Mouse (Mus musculus): ENCODE data around the gene Smagp. TPM values are rescaled to one million over a fixed set of nuclear protein-coding genes. Genes with fewer than 3 reads are reported as not detected.
"Not testable (repeated sequence)": the region's sequence is repeated elsewhere in the genome, so short reads cannot be mapped to it uniquely, and the experiment has no call there.

Smagp gene
- polyA plus RNA-seq, 1 experiment, result 102 TPM

DNA sequence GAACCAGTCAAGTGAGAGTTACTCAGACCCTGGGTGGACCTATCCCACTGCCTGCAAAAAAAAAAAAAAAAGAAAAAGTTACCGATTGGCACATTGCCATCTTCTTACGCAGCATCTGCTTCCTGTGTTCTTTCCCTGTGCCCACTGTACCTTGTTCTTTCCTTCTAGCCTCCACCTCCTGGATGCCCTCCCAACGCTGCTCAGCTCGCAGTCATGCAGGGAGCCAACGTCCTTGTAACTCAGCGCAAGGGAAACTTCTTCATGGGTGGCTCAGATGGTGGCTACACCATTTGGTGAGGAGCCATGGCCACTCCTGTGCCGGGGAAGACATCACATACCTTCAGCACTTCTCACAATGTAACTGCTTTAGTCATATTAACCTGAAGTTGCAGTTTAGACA lies 17.5 kb downstream of the Smagp start:
- WGBS, result 50% methylated on average over 7 of the region's 7 CpGs
- peaks cover 20% of the 10 kb centered on the region for H3K4me1 ChIP-seq (ENCODE audit: control insufficient read depth, insufficient read depth, low read length)
- TF ChIP-seq CTCF (IDR thresholded peaks at IDR 0.05; ENCODE audit: insufficient read depth, low read length), result no peak
- no peak for TF ChIP-seq POLR2A (IDR thresholded peaks at IDR 0.05; ENCODE audit: borderline replicate concordance, extremely low read depth, low read depth, low read length)
- H3K4me3 ChIP-seq (replicated peaks; ENCODE audit: extremely low read depth, low read depth, low read length), result no peak overlapping the region
- DNase-seq, result no peak

GRCm38 (mm10) chr15:100616221-100616620 lies 20.5 kb downstream of the Smagp start:
- 0% methylated on average over 19 of the region's 19 CpGs for WGBS
- TF ChIP-seq POLR2A (IDR thresholded peaks at IDR 0.05; ENCODE audit: borderline replicate concordance, extremely low read depth, low read depth, low read length) (no peak), CTCF (IDR thresholded peaks at IDR 0.05; ENCODE audit: insufficient read depth, low read length) (no peak)
- Histone ChIP-seq H3K4me3 (replicated peaks; ENCODE audit: extremely low read depth, low read depth, low read length) (peak overlapping the region; percentile 90), H3K4me1 (ENCODE audit: control insufficient read depth, insufficient read depth, low read length) (peaks cover 20% of the 10 kb centered on the region)
- no peak for DNase-seq

DNA sequence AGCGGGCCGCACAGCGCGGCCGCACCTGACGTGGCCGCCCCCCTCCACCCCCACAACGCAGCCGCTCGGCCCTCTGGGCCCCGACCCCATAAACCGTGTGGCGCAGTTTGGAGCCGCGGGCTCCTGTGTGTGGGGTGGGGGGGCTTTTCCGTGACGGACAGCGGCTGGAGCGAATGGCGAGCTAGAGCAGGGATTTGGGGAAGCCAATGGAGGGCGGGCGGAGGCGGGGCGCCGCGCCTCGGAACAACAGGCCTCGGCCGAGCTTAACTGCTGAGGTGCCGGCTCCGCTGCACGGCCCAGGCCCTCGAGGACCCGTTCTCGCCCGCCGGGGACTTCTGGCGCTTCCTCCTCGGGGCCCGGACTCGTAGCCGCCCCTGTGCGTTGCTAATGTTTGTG lies 20.9 kb downstream of the Smagp start:
- H3K4me3 ChIP-seq (replicated peaks; ENCODE audit: extremely low read depth, low read depth, low read length), result peak overlapping the region; percentile 90
- no peak for TF ChIP-seq CTCF (IDR thresholded peaks at IDR 0.05; ENCODE audit: insufficient read depth, low read length)
- TF ChIP-seq POLR2A (IDR thresholded peaks at IDR 0.05; ENCODE audit: borderline replicate concordance, extremely low read depth, low read depth, low read length), result no peak
- peak; percentile 84 for DNase-seq
- peaks cover 20% of the 10 kb centered on the region for H3K4me1 ChIP-seq (ENCODE audit: control insufficient read depth, insufficient read depth, low read length)
- WGBS, result under 1% methylated on average over 43 of the region's 43 CpGs

GRCm38 (mm10) chr15:100614996-100615824 lies 21.5 kb downstream of the Smagp start, which contains the start of gene Dazap2:
Gene Dazap2, plus strand, starts transcription at chr15:100615349.
- 1% methylated on average over 85 of the region's 99 CpGs for WGBS
- peak; percentile 97 for TF ChIP-seq POLR2A (IDR thresholded peaks at IDR 0.05; ENCODE audit: borderline replicate concordance, extremely low read depth, low read depth, low read length)
- TF ChIP-seq CTCF (IDR thresholded peaks at IDR 0.05; ENCODE audit: insufficient read depth, low read length), result no peak
- peaks cover 20% of the 10 kb centered on the region for H3K4me1 ChIP-seq (ENCODE audit: control insufficient read depth, insufficient read depth, low read length)
- DNase-seq, result peak; percentile 97
- peak within 1 kb of the TSS; percentile 98 for H3K4me3 ChIP-seq (replicated peaks; ENCODE audit: extremely low read depth, low read depth, low read length)

GRCm38 (mm10) chr15:100614218-100614995 lies 22.3 kb downstream of the Smagp start:
- 8% methylated on average over 43 of the region's 43 CpGs for WGBS
- Histone ChIP-seq H3K4me1 (ENCODE audit: control insufficient read depth, insufficient read depth, low read length) (peaks cover 20% of the 10 kb centered on the region), H3K4me3 (replicated peaks; ENCODE audit: extremely low read depth, low read depth, low read length) (peak overlapping the region; percentile 98)
- no peak for TF ChIP-seq CTCF (IDR thresholded peaks at IDR 0.05; ENCODE audit: insufficient read depth, low read length)
- 0 out of 2 replicates have a peak, but pooled peaks have one; percentile 38 for TF ChIP-seq POLR2A (IDR thresholded peaks at IDR 0.05; ENCODE audit: borderline replicate concordance, extremely low read depth, low read depth, low read length)
- no peak for DNase-seq

DNA sequence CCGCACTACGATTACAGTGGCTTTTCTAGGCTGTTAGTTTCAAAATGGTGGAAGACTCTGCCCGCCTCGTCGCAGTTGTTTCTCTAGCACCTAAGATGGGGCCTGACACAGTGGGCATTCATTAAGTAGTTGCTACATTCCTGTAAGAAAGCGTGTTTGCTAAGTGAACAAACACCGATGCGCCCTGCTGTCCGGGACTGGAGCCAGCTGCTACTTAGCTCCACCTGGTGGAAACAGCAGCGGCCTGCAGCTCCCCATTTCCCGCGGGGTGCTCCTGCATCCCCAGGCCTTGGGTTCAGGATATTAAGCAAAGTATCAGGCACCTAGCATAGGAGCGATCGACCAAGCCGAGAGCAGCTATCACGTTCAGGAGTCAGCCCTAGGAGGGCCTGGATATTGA lies 23.2 kb downstream of the Smagp start:
- peaks cover 17% of the 10 kb centered on the region for H3K4me1 ChIP-seq (ENCODE audit: control insufficient read depth, insufficient read depth, low read length)
- TF ChIP-seq CTCF (IDR thresholded peaks at IDR 0.05; ENCODE audit: insufficient read depth, low read length) (peak; percentile 82), POLR2A (IDR thresholded peaks at IDR 0.05; ENCODE audit: borderline replicate concordance, extremely low read depth, low read depth, low read length) (no peak)
- H3K4me3 ChIP-seq (replicated peaks; ENCODE audit: extremely low read depth, low read depth, low read length), result peak overlapping the region; percentile 14
- 7% methylated on average over 16 of the region's 16 CpGs for WGBS
- DNase-seq, result peak; percentile 76

- no peak overlapping the region for H3K4me3 ChIP-seq (replicated peaks; ENCODE audit: extremely low read depth, low read depth, low read length)
- H3K4me1 ChIP-seq (ENCODE audit: control insufficient read depth, insufficient read depth, low read length), result peaks cover 17% of the 10 kb centered on the region
- TF ChIP-seq CTCF (IDR thresholded peaks at IDR 0.05; ENCODE audit: insufficient read depth, low read length), result peak; percentile 32; the same call in 1 of the 2 replicates
- no peak for TF ChIP-seq POLR2A (IDR thresholded peaks at IDR 0.05; ENCODE audit: borderline replicate concordance, extremely low read depth, low read depth, low read length)
- DNase-seq, result no peak
- WGBS, result 52% methylated on average over 2 of the region's 2 CpGs
Observed at GRCm38 (mm10) chr15:100612432-100612831, 24.3 kb downstream of the Smagp start.

DNA sequence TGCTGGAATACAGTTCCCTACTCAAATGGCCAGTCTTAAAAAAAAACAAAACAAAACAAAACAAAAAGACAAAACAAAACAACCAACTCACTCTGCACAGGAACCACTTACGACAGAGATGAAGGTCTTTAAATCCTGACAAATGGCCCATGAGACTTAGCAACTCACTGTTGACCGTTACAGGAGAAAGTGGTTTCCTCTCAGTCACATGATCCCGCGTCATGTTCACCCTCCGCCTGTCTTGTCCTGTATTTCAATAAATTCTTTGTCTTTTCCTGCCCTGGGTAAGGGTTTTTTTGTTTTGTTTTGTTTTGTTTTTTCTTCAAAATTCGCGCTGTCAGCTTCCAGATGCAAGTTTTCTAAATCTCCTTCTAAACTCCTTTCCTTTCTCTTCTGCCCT lies 24.8 kb downstream of the Smagp start:
- Histone ChIP-seq H3K4me3 (replicated peaks; ENCODE audit: extremely low read depth, low read depth, low read length) (no peak overlapping the region), H3K4me1 (ENCODE audit: control insufficient read depth, insufficient read depth, low read length) (peaks cover 17% of the 10 kb centered on the region)
- TF ChIP-seq POLR2A (IDR thresholded peaks at IDR 0.05; ENCODE audit: borderline replicate concordance, extremely low read depth, low read depth, low read length) (no peak), CTCF (IDR thresholded peaks at IDR 0.05; ENCODE audit: insufficient read depth, low read length) (no peak)
- no peak for DNase-seq
- WGBS, result 73% methylated on average over 7 of the region's 7 CpGs

DNA sequence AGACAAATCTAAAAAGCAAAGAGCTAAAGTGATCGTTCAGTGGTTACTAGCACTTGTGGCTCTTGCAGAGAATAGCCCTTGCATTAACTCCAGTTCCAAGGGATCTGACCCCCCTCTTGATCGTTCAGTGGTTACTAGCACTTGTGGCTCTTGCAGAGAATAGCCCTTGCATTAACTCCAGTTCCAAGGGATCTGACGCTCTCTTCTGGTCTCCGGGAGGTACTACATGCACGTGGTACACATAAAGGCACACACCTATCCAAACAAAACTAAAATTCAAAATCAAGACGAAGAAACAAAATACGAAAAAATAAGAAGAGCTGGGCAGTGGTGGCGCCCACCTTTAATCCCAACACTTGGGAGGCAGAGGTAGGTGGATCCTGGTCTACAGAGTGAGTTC lies 30.1 kb downstream of the Smagp start:
- H3K4me1 ChIP-seq (ENCODE audit: control insufficient read depth, insufficient read depth, low read length); DNase-seq; H3K4me3 ChIP-seq (replicated peaks; ENCODE audit: extremely low read depth, low read depth, low read length): not testable (repeated sequence)
- 86% methylated on average over 8 of the region's 8 CpGs for WGBS
